Mouse (Mus musculus) limb, embryonic 14.5 days (tissue): ENCODE data around the gene Gse1. TPM values are rescaled to one million over a fixed set of nuclear protein-coding genes. Genes with fewer than 3 reads are reported as not detected.
A peak's percentile ranks its signal among the peaks of the same experiment; 100 is the strongest.

Source experiments
- ATAC-seq: fragments of 200-750 bp; cut with Nextera tagmentation; 2 replicates; pipeline ENCODE4 v1.8.0; 2017; ENCODE audit warnings: low read depth, moderate number of reproducible peaks, moderate TSS enrichment; ENCODE audit not compliant: low FRiP score
- DNase-seq: peaks from one replicate; pipeline ENCODE4 v3.0.0-alpha.2; 2015; ENCODE audit warnings: low spot score
- H3K27ac ChIP-seq: fragments of 300-500 bp; sonication (generic); replicated peaks from 2 replicates; pipeline ENCODE4 v1.5.1; 2014; ENCODE audit warnings: low read depth, mild to moderate bottlenecking, low read length, moderate library complexity, mixed read lengths
- H3K27me3 ChIP-seq: fragments of 300-500 bp; sonication (generic); 2 replicates; pipeline ENCODE4 v1.6.1; 2014; ENCODE audit warnings: low read length, mixed read lengths; ENCODE audit not compliant: control insufficient read depth, insufficient read depth
- H3K36me3 ChIP-seq: fragments of 300-500 bp; sonication (generic); 2 replicates; pipeline ENCODE4 v1.6.1; 2014; ENCODE audit warnings: mild to moderate bottlenecking, low read length, moderate library complexity, mixed read lengths; ENCODE audit not compliant: control insufficient read depth, insufficient read depth
- H3K4me1 ChIP-seq: fragments of 300-500 bp; sonication (generic); 2 replicates; pipeline ENCODE4 v1.6.1; 2014; ENCODE audit warnings: antibody characterized with exemption, low read length, mixed read lengths; ENCODE audit not compliant: control insufficient read depth, insufficient read depth
- H3K4me2 ChIP-seq: fragments of 300-500 bp; sonication (generic); replicated peaks from 2 replicates; pipeline ENCODE4 v1.6.1; 2014; ENCODE audit warnings: low read depth, mild to moderate bottlenecking, low read length, moderate library complexity; ENCODE audit not compliant: severe bottlenecking
- H3K4me3 ChIP-seq: fragments of 300-500 bp; sonication (generic); replicated peaks from 2 replicates; pipeline ENCODE4 v1.5.1; 2014; ENCODE audit warnings: low read length
- H3K9ac ChIP-seq: fragments of 300-500 bp; sonication (generic); 2 replicates; pipeline ENCODE4 v1.6.1; 2014; ENCODE audit warnings: mild to moderate bottlenecking, low read depth, low read length, moderate library complexity; ENCODE audit not compliant: severe bottlenecking
- H3K9me3 ChIP-seq: fragments of 300-500 bp; sonication (generic); 2 replicates; pipeline ENCODE4 v1.6.1; 2016; ENCODE audit warnings: low read length; ENCODE audit not compliant: control insufficient read depth
- POLR2A ChIP-seq: fragments of 200-500 bp; IDR thresholded peaks from 2 replicates; pipeline ENCODE4 v1.8.0; 2012; ENCODE audit warnings: inconsistent platforms, mild to moderate bottlenecking, moderate library complexity, borderline replicate concordance; ENCODE audit not compliant: insufficient read depth, insufficient read length; ENCODE audit errors: extremely low read depth
- WGBS: fragments of 180-500 bp; shearing (Covaris S2); extraction: QIAGEN DNeasy Blood & Tissue Kit; methylation state at CpG from one replicate; pipeline ENCODE4 v1.1.7; 2014; 5-methylcytosine and 5-hydroxymethylcytosine counted together
- polyA plus RNA-seq, 2 experiments: library from polyadenylated mRNA; depleted of rRNA in 1 of 2; stranded (reverse) in 1 of 2; unstranded in 1 of 2; fragments of >200 nt; fragmentation: Nextera tagmentation in 1 of 2; extraction: Ambion mirVana in 1 of 2; gene quantifications; 2 replicates each; pipeline versions ENCODE4 v1.2.1 to v1.2.3; 2012 to 2014

Gse1 gene
- polyA plus RNA-seq, 2 experiments: 10.3 to 32.6 TPM

- no peaks in the 10 kb centered on the region for H3K27me3 ChIP-seq
- ATAC-seq: no peak
- no peak overlapping the region for H3K27ac ChIP-seq
- no peak overlapping the region for H3K9ac ChIP-seq
- DNase-seq: no peak
- H3K4me2 ChIP-seq: no peak overlapping the region
- WGBS: 54% methylated on average over 7 of the region's 7 CpGs
- no peaks in the 10 kb centered on the region for H3K9me3 ChIP-seq
- no peak overlapping the region for H3K4me3 ChIP-seq
- no peak for TF ChIP-seq POLR2A
- peaks cover 19% of the 10 kb centered on the region for H3K4me1 ChIP-seq
- H3K36me3 ChIP-seq: no peaks in the 10 kb centered on the region
These were observed 176.4 kb downstream of the Gse1 start for GRCm38 (mm10) chr8:120404609-120405036.

GRCm38 (mm10) chr8:120406008-120406632, 177.9 kb downstream of the Gse1 start:
- Histone ChIP-seq H3K4me1 (peaks cover 24% of the 10 kb centered on the region), H3K9me3 (no peaks in the 10 kb centered on the region), H3K36me3 (no peaks in the 10 kb centered on the region), H3K4me3 (no peak overlapping the region), H3K27me3 (no peaks in the 10 kb centered on the region), H3K27ac (no peak overlapping the region), H3K9ac (no peak overlapping the region), H3K4me2 (no peak overlapping the region)
- DNase-seq (no peak), ATAC-seq (no peak)
- no peak for TF ChIP-seq POLR2A
- WGBS: 87% methylated on average over 12 of the region's 12 CpGs

- peaks cover 34% of the 10 kb centered on the region for H3K4me1 ChIP-seq
- ATAC-seq (peak; percentile 50), DNase-seq (no peak)
- H3K27ac ChIP-seq: no peak overlapping the region
- no peak overlapping the region for H3K9ac ChIP-seq
- no peaks in the 10 kb centered on the region for H3K9me3 ChIP-seq
- no peak for TF ChIP-seq POLR2A
- no peak overlapping the region for H3K4me3 ChIP-seq
- H3K27me3 ChIP-seq: no peaks in the 10 kb centered on the region
- WGBS: 8% methylated on average over 8 of the region's 9 CpGs
- no peaks in the 10 kb centered on the region for H3K36me3 ChIP-seq
- no peak overlapping the region for H3K4me2 ChIP-seq
These were observed 179.5 kb downstream of the Gse1 start for GRCm38 (mm10) chr8:120407701-120408240.

- H3K9me3 ChIP-seq: no peaks in the 10 kb centered on the region
- no peak overlapping the region for H3K4me2 ChIP-seq
- DNase-seq (no peak), ATAC-seq (no peak)
- no peak overlapping the region for H3K27ac ChIP-seq
- H3K9ac ChIP-seq: no peak overlapping the region
- no peaks in the 10 kb centered on the region for H3K27me3 ChIP-seq
- H3K4me1 ChIP-seq: peaks cover 34% of the 10 kb centered on the region
- no peak for TF ChIP-seq POLR2A
- no peak overlapping the region for H3K4me3 ChIP-seq
- WGBS: 38% methylated on average over 14 of the region's 14 CpGs
- no peaks in the 10 kb centered on the region for H3K36me3 ChIP-seq
These were observed 180.3 kb downstream of the Gse1 start for GRCm38 (mm10) chr8:120408241-120409215.

- Histone ChIP-seq H3K27me3 (no peaks in the 10 kb centered on the region), H3K36me3 (no peaks in the 10 kb centered on the region), H3K9me3 (no peaks in the 10 kb centered on the region), H3K9ac (no peak overlapping the region), H3K4me1 (peaks cover 34% of the 10 kb centered on the region), H3K27ac (no peak overlapping the region), H3K4me3 (no peak overlapping the region), H3K4me2 (no peak overlapping the region)
- WGBS: 37% methylated on average over 11 of the region's 11 CpGs
- ATAC-seq (no peak), DNase-seq (no peak)
- TF ChIP-seq POLR2A: no peak
These were observed 181.2 kb downstream of the Gse1 start for GRCm38 (mm10) chr8:120409371-120410013.
